Mouse (Mus musculus): ENCODE data around the gene Pde10a. TPM values are rescaled to one million over a fixed set of nuclear protein-coding genes. Genes with fewer than 3 reads are reported as not detected.
"Not testable (repeated sequence)": the region's sequence is repeated elsewhere in the genome, so short reads cannot be mapped to it uniquely, and the experiment has no call there.

The Pde10a gene
- polyA plus RNA-seq, 3 experiments from 2014 or later: not detected

DNA sequence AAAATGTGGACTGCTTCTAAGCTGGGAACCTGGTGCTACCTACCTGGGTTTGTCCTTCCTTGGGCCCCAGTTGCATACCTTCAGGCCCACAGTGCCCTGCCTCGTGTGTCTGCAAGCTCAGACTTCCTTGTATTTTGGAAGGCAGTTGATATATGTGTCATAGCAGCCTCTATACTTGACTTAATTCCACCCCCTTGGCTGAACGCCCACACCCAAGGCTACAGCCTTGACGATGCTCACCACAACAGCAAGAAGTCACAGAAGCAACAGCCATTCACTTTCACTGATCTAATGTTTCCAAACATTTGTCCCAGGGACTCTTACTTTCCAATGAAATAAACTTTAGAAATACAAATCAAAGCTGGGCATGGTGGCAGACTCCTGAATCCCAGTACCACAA is 123.1 kb downstream of the Pde10a start:
- ATAC-seq: no peak

DNA sequence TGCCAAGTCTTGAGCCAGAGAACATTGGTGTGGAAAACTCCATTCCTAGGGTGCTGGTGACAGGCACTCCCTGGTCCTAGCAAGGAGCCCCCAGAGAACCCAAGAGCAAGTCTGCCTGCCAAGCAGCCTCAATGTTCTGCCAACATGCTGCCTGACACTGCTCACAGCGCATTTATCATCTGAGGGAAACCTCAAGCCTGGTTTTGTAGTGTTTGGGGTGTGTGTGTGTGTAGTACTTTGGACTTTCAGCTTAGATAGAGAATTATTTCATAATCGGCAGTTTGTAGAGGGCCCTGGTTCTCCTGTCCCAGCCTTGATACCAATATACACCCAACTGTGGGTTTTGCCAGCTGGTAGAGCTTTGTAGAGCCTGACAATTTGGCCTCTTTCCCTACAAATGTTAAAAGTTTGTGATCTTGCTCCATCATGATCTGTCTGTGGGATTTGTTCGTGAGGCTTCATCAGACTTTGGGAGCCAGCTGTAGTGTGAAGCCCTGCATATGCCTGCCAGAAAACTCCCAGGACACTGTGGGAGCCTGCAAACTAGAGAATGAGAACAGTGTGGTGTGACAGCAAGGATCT is 127.6 kb downstream of the Pde10a start:
- ATAC-seq: no peak

DNA sequence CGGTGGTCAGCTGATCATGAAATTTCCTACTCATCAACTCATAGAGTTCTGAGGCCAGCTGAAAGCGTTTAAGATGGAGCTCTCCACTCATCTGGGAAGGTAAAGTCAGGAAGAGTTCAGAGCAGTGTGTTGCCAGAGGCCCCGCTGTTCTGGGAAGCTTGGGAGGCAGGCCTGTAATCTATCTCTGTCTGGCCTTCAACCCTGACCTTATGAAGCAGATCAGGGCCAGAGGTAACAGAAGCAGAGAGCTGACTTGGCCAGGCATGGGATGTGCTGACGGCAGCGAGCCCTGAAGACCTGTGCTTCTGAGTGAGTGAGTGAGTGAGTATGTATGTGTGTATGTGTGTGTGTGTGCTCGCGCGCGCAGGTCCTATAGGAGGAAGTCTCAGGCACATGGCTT is 132.5 kb downstream of the Pde10a start:
- no peak for ATAC-seq

DNA sequence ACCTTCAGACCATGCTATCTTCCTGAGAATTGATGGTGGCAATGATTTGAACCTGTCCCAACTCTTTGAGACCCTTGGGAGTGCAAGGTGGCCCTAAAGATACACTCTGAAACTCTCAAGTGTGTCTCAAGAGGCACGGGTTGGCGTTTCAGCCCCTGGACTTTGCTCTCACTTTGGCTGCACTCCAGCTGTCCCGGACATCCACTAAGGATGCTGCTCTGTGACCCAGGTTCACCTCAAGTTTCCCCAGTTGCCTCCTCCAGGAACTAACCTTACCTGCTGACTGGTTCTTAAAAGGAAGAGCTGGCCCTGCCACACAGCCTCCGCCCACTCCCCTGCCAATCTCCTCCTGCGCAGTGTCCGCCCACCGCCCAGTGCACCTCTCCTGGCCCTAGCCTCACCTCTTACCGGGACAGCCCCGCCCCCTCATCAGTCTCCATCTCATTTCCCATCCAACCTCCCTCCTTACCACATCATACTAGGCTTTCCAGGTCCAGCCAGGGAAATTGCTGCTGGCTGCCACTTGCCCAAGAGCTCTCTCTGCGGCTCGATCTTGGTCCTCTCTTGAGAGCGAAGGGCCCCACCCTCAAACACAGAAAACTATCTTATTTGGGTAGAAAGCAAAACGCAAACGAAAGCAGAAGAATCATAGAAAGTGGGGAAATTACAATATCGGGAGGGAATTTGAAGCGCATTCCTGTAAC is 133.7 kb downstream of the Pde10a start:
- ATAC-seq: no peak

DNA sequence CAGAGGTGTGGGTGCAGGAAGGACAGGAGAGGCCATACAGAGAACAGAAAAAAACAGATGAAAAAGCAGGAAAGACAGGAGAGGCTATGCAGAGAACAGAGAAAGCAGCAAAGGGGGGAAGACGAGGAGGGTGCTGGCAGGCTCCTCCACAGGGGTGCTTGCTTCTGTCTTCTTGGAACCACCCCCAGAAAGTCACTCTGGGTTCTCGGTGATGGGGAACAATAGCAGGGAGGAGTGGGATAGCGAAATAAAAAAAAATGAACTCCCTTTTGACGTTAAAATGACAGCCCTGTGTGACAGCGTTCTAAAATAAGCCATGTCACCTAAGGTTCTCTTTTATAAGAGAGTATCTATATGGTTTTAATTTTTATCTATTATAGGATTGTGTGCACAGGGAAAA is 141.7 kb downstream of the Pde10a start:
- ATAC-seq: no peak

DNA sequence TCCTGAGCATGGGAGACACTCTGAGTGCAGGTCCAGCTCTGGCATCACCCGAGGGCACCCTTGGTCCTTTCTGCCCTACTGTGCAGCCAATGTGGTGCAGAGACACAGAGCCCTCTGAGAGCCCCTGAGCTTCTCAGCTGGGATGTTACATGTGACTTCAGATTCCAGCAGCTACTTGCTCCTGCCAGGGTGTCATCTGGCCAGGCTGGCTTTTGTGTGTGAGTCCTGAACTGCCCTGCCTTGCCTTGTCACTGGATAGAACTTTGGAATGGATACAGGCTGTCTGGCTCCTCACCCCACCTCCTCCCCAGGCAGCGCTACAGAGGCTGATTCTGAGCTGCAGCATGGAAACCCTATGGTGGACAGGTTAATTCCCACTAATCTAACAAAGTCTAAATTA is 149.5 kb downstream of the Pde10a start:
- ATAC-seq: no peak

DNA sequence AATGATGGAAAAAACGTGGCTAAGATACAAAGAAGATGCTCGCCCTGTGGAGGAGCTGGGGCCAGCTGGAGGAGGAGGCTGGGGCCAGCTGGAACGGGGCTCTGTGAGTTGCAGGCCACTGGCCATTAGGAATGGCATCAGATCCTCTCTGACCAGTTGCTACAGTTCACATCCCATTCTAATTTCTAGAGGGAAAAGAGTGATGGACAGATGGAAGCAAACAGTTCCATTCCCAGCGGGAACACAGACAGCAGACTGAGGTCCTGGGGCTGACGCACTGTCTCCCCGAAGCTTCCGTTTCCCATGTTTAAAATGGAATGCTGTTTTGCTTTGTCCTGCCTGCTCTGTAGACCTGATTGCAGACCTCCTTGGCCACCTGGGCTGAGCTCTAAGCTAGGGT is 161.2 kb downstream of the Pde10a start:
- no peak for ATAC-seq

DNA sequence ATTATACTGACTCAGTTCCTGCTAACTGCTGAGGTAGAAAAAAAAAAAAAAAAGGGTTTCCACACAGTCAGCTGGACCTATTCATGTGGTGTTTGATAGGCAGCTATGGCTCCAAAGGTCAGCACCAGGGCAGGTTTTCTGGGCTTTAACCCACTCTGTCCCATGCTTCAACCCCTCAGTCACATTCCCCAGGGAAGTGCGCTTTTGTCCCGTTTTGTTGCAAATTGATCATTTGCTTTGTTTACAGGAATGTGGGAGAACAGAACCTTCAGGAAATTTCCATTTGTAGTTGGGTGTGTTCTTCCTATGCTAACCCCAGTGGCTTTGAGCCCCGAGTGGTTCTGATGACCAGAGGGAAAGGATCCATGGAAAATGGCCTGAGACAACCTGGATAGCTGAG is 162.9 kb downstream of the Pde10a start:
- no peak for ATAC-seq

DNA sequence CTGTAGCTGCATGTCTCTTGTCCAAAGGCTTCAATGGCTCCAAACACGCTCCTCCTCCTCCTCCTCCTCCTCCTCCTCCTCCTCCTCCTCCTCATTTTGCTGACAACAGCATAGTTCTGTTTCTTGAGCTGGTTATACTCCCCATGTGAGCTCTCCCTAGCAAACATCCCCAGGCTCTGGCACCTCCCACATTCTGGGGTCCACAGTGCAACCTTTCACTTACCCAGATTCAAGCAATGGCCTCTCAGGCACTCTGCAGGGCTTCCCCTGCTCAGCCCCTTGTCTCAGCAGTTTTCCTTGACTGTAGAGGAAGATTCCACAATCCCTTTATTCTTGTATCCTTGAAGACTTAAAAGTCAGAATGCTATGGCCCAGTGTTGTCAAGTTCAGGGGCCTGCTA is 173.1 kb downstream of the Pde10a start:
- no peak for ATAC-seq

DNA sequence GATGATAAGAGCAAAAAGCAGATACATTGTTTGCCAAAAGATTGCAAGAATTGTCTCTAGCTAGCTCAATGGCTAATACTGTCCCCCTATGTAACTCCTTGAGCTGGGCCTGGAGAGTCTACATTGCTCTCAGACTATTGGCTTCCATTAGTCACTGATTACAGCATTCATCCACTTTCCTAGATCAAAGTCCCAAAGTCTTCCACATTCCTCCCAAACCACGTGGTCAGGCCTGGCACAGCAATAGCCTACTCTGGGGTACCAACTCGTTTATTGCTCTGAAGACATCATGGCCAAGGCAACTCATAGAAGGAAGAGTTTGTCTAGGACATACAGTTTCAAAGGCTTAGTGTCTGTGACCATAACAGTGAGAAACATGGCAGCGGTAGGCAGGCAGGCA is 173.6 kb downstream of the Pde10a start:
- no peak for ATAC-seq

DNA sequence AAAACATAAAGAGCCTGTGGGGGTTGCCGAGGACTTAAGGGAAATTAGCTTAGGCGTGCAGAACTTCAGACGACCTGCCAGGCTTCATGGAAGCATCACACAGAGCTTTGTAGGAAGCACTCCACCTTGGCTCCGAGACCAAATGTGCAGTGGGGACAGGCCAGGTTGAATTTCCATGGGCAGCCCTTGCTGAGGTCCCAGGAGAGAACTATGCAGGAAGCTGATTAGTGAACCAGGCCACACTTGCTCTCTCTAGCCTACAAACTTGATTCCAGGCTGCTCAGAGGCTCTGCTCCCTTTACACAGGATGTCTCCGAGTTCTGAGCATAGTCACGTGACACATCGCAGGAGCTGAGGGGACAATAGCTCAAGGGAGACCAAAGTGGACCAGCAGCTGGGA is 175.9 kb downstream of the Pde10a start:
- no peak for ATAC-seq

DNA sequence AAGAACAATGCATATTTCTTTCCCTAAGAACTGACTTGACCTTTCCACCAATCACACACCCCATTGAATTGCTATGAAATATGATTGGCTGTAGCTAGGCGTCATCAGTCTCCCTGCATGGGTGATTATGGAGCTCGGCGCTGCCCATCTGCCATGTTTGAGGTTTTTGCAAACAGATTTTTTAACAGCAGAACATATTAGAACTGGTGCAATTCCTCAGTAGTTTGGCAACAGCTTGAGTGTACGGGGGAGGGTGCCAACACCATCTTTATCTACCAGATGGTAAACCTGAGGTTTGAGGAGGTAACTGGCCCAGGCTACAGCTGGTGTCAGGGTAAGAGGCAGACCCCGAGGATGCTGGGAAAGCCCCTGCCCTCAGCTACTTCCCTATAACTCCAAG is 177.3 kb downstream of the Pde10a start:
- ATAC-seq: no peak

DNA sequence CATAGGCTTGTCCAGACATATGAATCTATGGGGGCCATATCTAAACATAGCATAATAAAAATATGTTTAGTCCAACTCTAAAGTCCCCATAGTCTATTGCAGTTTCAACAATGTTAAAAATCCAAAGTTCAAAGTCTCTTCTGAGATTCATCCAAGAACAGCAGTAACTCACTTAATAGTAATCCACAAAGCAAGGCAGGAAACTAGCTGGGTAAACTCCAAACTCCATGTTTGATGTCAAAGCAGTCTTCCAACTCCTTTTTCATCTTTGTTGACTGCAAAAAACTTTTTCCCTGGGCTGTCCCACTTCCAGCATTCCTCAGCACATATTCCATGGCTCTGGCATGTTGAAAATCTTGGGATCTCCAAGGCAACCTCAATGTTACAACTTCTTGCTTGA is 182.8 kb downstream of the Pde10a start:
- ATAC-seq: no peak

DNA sequence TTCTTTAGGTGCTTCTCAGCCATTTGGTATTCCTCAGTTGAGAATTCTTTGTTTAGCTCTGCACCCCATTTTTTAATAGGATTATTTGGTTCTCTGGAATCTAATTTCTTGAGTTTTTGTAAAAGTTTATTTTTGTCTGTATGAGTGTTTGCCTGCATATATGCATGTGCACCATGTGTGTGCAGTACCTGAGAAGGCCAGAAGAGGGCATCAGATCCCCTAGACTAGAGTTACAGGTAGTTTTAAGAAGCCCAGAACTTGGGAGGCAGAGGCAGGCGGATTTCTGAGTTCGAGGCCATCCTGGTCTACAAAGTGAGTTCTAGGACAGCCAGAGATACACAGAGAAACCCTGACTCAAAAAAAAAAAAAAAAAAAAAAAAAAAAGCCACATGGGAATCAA is 187.6 kb downstream of the Pde10a start:
- ATAC-seq: not testable (repeated sequence)

DNA sequence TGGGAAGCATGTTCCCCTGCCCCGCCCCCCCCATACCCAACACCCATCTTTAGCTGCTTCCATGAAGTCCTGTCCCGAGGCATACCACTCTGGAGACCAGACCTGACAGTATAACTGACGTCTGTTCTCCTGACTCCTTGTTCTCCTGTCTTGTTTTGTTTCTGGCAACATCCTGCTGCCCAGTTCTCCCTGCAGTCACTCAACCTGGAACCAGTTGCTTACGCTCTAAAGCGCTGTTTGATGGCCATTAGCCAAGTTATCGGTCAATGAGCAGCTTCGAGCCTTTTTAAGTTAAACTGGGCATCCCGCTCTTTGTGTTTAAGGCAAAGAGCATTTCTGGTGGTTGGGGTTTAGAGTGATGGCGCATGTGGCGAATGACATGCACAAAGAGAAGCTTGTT is 195.8 kb downstream of the Pde10a start:
- no peak for ATAC-seq

DNA sequence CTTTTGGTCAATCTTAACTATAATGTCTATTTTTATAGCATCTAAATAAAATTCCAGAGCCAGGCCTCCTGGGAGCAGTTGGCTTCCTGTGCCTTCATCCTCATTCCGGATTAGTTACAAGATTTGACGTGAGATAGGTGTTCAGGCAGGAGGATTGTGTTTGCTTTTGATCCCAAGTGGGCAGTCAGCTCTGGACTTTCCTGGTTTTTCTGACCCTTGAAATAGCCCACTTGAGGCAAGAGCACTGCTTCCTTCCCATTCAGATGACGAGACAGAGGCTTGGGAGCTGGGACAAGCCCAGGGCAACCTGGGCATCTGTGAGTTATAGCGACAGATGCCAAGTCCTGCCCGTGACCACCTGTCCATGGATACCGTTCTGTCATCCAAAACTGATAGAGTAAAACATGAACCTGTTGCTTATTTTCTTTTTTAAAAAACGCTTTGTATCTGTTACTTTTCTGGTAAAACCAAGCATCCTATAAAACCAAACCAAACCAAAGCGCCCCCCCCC is 199.3 kb downstream of the Pde10a start:
- ATAC-seq: no peak

DNA sequence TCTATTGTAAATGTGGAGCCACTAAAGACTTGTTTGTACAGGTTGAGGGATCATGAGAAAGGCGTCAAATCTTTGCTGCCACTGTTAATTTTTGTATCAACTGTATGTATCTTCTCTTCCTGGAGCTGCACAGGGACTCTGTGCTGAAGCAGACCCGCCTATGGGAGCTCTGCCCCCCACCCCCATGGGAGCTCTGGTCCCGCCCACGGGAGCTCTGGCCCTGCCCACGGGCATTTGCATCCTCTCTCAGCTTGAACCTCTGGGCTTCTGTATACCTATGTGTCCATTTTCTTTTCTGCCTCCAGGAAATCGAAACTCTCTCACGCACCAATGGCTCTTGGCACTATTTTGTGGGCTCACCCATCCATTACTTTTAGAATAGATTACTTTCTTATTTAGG is 203.5 kb downstream of the Pde10a start:
- no peak for ATAC-seq

DNA sequence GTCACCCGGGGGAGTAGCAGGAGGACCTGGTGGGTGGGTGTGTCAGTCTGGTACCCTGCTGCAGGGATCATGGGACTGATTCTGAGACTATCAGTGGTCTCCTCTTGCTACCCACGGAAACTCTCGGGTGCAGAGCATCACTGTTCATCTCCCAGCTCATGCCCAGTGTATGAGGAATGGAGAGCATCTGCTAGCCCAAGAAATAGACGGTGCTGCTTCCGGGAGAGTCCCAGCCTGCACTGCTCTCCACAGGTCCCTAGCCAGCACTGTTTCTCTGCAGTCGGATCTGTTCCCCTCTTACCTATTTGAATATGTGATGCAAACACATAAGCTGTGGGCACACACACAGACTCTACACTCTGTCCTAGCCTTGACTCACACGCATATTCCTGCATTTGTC is 204.6 kb downstream of the Pde10a start:
- no peak for ATAC-seq

DNA sequence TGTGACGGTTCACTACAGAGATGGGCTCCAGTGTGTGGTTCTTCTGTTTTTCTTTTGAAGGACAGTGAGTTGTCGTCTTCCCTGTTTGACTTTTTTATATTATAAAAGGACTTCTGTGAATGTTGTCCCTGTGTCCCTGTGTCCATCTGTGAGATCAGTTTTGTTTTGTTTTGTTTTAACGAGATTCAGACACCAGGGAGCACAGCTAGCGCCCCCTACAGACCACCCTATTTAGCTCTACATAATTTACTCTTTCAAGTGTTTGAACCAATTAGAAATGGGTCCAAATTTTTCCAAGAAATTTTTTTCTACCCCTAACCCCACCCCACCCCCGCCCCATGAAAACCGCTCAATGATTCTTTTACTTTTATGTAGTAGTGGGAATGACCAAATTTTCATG is 205.9 kb downstream of the Pde10a start:
- ATAC-seq: no peak

DNA sequence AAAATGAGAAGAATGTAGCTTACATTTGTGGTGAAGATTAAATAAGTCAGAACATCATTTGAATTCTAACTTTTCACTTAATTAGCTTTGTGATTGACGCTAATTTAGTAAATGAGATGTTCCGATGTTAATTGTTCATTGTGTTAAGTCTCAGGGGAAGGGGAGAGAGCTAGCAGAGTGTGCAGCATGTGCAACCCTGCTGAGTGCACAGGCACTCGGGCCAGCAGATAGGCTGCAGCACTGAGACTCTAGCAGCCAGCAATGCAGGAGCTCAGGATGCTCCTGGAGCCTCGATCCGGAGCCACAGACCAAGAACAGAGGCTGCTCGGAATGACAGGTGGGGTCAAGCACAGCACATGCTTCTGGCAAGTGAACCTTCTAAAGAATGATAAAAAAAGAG is 211.1 kb downstream of the Pde10a start:
- ATAC-seq: no peak

DNA sequence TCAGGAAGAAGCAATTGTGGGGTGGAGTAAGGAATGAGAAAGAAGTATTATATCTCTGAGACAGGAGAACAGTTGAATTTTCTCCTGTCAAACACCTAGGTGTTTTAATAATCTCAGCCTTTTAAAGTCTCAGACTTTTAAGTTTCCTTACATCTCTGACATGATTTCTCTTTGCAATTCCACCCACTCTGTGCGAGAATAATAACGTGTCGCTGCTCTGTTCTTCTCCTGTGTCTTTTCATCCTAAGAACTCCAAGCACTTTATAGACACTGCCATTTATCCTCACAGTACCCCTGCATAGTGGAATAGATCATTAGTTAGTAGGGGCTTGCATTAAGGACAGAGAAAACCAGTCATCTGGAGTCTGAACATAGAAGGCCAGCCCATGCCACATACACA is 217.6 kb downstream of the Pde10a start:
- ATAC-seq: no peak

DNA sequence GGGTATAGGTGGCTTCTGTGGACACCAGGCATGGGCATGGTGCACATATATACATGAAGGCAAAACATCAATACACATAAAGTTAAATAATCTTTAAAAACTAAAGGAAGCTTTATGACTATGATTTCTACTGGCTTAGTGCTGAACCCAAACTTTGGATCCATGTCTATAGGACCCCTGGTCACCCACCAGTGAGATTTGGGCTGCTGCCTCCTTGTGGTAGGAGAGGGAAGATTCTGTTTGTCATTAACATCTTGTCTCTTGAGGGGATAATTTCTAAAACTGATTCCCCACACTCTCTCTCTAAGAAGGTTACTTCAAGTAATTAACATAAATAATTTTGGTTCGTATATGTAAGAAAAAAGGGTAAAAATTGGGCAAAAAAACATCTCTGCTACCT is 220.2 kb downstream of the Pde10a start:
- no peak for ATAC-seq

DNA sequence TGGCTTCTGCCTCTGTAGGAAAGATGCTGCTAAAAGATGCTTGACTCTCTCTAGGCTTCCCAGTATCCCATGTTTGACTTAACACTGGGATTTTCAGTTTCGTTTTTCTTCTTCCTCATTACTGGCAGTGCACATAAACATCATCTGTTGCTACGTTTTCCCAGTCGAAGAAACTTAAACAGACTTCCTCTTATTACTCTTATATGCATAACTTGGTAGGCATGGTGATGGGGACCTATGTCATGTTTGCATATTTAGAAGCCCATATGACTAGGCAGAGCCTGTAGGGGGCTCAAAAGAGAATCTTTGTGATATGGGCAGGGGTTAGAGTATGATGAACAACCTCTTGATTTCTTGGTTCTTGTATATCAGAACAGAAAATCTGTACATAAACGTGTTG is 224.3 kb downstream of the Pde10a start:
- no peak for ATAC-seq

DNA sequence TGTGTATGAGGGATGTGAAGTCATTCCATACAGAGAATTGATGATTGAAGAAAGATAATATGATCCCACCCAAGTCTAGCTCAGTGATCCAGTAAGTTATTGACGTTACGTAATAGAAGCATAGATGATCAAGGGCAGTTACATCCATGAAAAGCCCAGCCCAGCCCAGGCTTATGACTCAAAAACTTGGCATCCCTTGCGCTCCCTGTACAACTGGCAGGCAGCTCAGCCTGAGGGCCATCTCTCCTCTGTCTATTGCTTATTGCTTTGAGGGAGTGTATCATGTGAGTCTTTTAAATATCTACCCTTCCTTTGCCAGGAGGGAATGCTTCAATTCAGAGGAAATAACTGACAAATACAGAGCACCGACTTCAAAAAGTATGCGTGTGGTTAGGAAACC is 232.4 kb downstream of the Pde10a start:
- ATAC-seq: no peak

DNA sequence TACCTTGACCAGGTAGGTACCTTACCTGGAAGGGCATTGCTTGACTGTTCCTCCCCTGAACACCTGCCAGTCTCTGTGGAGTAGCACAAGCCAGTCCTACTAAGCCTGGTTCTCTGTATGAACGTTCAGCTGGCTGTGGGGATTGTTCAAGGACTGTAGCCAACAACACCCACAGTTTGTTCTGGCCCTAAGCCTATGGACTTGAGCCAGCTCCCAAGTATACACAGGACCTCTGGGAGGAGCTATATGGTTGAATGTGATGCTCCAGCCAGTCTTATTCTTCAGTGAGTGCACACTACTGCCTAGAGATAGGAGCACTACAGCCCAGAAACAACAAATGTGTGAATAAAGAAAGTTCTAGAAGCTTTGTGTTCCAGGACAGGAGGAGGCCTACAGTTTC is 238.1 kb downstream of the Pde10a start:
- no peak for ATAC-seq
